Mouse (Mus musculus) embryonic facial prominence, embryonic 14.5 days (tissue): ENCODE data around the gene Fgf8. TPM values are rescaled to one million over a fixed set of nuclear protein-coding genes. Genes with fewer than 3 reads are reported as not detected.

Experiments used
- ATAC-seq: fragments of 200-750 bp; cut with Nextera tagmentation; 2 replicates; pipeline ENCODE4 v1.8.0; 2017; ENCODE audit warnings: low read depth, moderate number of reproducible peaks, moderate TSS enrichment
- DNase-seq: peaks from one replicate; pipeline ENCODE4 v3.0.0-alpha.2; 2015; ENCODE audit warnings: low spot score
- H3K27ac ChIP-seq: fragments of 300-500 bp; sonication (generic); replicated peaks from 2 replicates; pipeline ENCODE4 v1.5.1; 2014; ENCODE audit warnings: low read depth, mild to moderate bottlenecking, low read length, moderate library complexity
- H3K27me3 ChIP-seq: fragments of 300-500 bp; sonication (generic); replicated peaks from 2 replicates; pipeline ENCODE4 v1.6.1; 2014; ENCODE audit warnings: low read length; ENCODE audit not compliant: control insufficient read depth, insufficient read depth
- H3K36me3 ChIP-seq: fragments of 300-500 bp; sonication (generic); 2 replicates; pipeline ENCODE4 v1.6.1; 2014; ENCODE audit warnings: low read length, mixed read lengths; ENCODE audit not compliant: control insufficient read depth, insufficient read depth
- H3K4me1 ChIP-seq: fragments of 300-500 bp; sonication (generic); 2 replicates; pipeline ENCODE4 v1.6.1; 2014; ENCODE audit warnings: antibody characterized with exemption, low read length; ENCODE audit not compliant: control insufficient read depth, insufficient read depth
- H3K4me2 ChIP-seq: fragments of 300-500 bp; sonication (generic); 2 replicates; pipeline ENCODE4 v1.6.1; 2014; ENCODE audit warnings: low read depth, mild to moderate bottlenecking, low read length, moderate library complexity, mixed read lengths
- H3K4me3 ChIP-seq: fragments of 300-500 bp; sonication (generic); 2 replicates; pipeline ENCODE4 v1.5.1; 2014; ENCODE audit warnings: low read depth, mild to moderate bottlenecking, low read length
- H3K9ac ChIP-seq: fragments of 300-500 bp; sonication (generic); 2 replicates; pipeline ENCODE4 v1.6.1; 2014; ENCODE audit warnings: low read depth, mild to moderate bottlenecking, low read length, moderate library complexity, mixed read lengths
- H3K9me3 ChIP-seq: fragments of 300-500 bp; sonication (generic); 2 replicates; pipeline ENCODE4 v1.6.1; 2016; ENCODE audit warnings: low read length; ENCODE audit not compliant: control insufficient read depth
- WGBS: fragments of 180-500 bp; shearing (Covaris S2); extraction: QIAGEN DNeasy Blood & Tissue Kit; methylation state at CpG from one replicate; pipeline ENCODE4 v1.1.7; 2014; 5-methylcytosine and 5-hydroxymethylcytosine counted together
- polyA plus RNA-seq: library from polyadenylated mRNA; unstranded; fragments of >200 nt; fragmentation: Nextera tagmentation; extraction: Ambion mirVana; gene quantifications from 2 replicates; pipeline ENCODE4 v1.2.1, GENCODE M21; 2014

Fgf8 gene
- polyA plus RNA-seq, 1 experiment from 2014 or later: not detected

- no peak overlapping the region for H3K4me2 ChIP-seq
- WGBS: 84% methylated on average over 3 of the region's 3 CpGs
- H3K4me1 ChIP-seq: no peaks in the 10 kb centered on the region; the same call in 1 of the 2 replicates
- peaks cover 79% of the 10 kb centered on the region for H3K36me3 ChIP-seq
- DNase-seq: no peak
- H3K4me3 ChIP-seq: no peak overlapping the region
- no peak overlapping the region for H3K9ac ChIP-seq
- no peak overlapping the region for H3K27ac ChIP-seq
- ATAC-seq: no peak
- no peaks in the 10 kb centered on the region for H3K27me3 ChIP-seq
- no peaks in the 10 kb centered on the region for H3K9me3 ChIP-seq
Measured at GRCm38 (mm10) chr19:45753551-45753950, 10.8 kb upstream of the Fgf8 start.

- Histone ChIP-seq H3K27ac (no peak overlapping the region), H3K4me2 (no peak overlapping the region), H3K36me3 (peaks cover 62% of the 10 kb centered on the region), H3K9ac (no peak overlapping the region), H3K4me1 (no peaks in the 10 kb centered on the region; the same call in 1 of the 2 replicates), H3K27me3 (no peaks in the 10 kb centered on the region), H3K4me3 (no peak overlapping the region), H3K9me3 (no peaks in the 10 kb centered on the region)
- 92% methylated on average over 7 of the region's 7 CpGs for WGBS
- DNase-seq (no peak), ATAC-seq (no peak)
Measured at GRCm38 (mm10) chr19:45751881-45752280, 9.2 kb upstream of the Fgf8 start.

DNA sequence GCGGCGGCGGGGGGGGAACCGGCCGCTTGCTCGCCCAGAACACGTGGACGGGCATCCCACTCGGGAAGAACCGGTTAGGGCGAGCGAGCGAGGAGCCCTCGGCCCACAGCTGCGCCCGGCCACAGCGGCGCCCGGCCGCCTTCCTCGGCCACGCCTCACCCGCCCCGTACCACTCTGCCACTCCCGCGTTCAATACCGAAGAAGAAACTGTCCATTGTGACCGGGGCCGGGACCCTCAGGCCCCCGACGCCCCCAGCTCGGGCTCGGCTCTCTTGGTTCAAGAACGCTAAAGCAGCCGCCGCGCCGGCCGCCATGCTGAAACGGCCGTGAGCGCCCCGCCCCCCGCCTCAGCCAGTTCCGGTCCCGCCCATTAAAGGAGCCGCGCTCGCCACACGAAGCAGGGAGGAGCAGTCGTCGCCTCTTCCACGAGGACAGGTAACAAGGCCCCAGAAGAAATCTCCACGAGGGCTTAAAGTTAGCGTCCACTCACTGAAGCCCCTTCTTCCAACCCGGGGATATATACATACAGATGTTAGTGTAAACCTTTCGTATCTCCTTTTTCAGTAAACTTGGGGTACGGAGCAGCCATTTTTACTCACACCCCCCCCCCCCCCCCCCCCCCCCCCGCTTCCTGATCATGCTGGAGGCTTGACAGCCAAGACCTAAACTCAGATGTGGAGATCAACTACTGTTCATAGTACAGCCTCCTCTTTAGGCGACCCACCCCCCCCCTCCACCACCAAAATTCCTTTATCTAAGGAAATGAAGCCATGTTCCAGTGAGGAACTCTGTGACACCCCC, 6.7 kb upstream of the Fgf8 start, which contains the start of gene Npm3:
TSS of gene Npm3 (minus strand) at position 349 of the 801 bp plus-strand sequence.
- Histone ChIP-seq H3K27me3 (peaks cover 21% of the 10 kb centered on the region), H3K9me3 (no peaks in the 10 kb centered on the region), H3K9ac (peak within 1 kb of the TSS; percentile 84), H3K4me3 (peak within 1 kb of the TSS; percentile 82), H3K36me3 (peaks cover 39% of the 10 kb centered on the region), H3K27ac (no peak within 1 kb of the TSS), H3K4me2 (peak within 1 kb of the TSS; percentile 90), H3K4me1 (peaks cover 3% of the 10 kb centered on the region)
- DNase-seq: peak; percentile 92
- peak; percentile 85 for ATAC-seq
- WGBS: under 1% methylated on average over 34 of the region's 60 CpGs

DNA sequence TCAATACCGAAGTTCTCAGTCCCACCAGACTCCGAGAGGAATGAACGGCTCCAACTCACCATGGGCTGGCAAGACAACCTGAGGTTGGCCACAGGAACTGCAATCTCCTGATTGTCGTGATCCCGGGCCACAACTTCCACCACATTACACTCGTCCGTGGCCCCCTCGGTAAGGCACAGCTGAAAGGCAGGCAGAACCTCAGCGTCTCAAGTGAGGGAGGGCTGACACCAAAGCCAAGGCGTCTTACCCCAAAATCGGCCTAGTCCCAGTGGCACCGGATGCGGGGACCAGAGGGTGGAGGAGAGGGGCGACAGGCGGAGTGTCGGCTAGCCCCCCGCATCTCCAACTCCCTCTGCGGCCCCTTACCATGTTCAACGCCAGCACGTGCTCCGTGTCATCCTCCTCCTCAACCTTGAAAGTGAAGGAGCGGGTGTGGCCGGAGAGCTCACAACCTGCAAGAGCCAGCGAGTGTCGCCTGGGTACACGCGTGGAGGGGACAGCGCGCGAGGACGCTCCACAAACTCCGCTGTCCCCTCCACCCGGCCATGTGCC, 6.1 kb upstream of the Fgf8 start:
- peak overlapping the region; percentile 84 for H3K9ac ChIP-seq
- peak overlapping the region; percentile 82 for H3K4me3 ChIP-seq
- peak overlapping the region; percentile 90 for H3K4me2 ChIP-seq
- WGBS: 2% methylated on average over 30 of the region's 33 CpGs
- H3K27me3 ChIP-seq: peaks cover 27% of the 10 kb centered on the region
- DNase-seq (no peak), ATAC-seq (peak; percentile 4; the same call in 1 of the 2 replicates)
- H3K27ac ChIP-seq: no peak overlapping the region
- H3K4me1 ChIP-seq: peaks cover 3% of the 10 kb centered on the region
- H3K36me3 ChIP-seq: peaks cover 32% of the 10 kb centered on the region
- H3K9me3 ChIP-seq: no peaks in the 10 kb centered on the region

DNA sequence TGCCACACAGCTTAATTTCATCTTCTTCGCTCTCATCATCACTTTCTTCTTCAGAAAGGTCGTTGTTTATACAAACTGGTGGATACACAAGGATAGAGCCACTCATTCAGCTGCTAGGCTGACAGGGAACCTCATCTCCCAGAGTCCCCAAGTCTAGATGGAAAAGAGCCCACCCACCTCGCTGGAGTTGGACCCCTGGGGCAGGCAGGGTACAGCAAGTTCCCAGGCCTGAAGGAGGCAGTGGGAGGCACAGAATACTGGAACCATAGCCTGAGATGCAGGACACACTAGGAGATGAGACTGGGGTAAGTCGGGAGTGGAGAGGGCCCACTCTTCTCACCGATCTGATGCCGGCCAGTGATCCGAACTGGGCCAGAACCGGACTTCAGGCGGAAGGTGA, 5.5 kb upstream of the Fgf8 start:
- peak overlapping the region; percentile 90 for H3K4me2 ChIP-seq
- H3K27ac ChIP-seq: no peak overlapping the region
- peaks cover 4% of the 10 kb centered on the region for H3K4me1 ChIP-seq
- H3K9ac ChIP-seq: 0 out of 2 replicates have a peak overlapping the region, but pooled peaks have one; percentile 84
- no peaks in the 10 kb centered on the region for H3K9me3 ChIP-seq
- H3K4me3 ChIP-seq: peak overlapping the region; percentile 82
- 48% methylated on average over 9 of the region's 9 CpGs for WGBS
- no peak for DNase-seq
- peaks cover 33% of the 10 kb centered on the region for H3K27me3 ChIP-seq
- H3K36me3 ChIP-seq: peaks cover 27% of the 10 kb centered on the region
- ATAC-seq: no peak

DNA sequence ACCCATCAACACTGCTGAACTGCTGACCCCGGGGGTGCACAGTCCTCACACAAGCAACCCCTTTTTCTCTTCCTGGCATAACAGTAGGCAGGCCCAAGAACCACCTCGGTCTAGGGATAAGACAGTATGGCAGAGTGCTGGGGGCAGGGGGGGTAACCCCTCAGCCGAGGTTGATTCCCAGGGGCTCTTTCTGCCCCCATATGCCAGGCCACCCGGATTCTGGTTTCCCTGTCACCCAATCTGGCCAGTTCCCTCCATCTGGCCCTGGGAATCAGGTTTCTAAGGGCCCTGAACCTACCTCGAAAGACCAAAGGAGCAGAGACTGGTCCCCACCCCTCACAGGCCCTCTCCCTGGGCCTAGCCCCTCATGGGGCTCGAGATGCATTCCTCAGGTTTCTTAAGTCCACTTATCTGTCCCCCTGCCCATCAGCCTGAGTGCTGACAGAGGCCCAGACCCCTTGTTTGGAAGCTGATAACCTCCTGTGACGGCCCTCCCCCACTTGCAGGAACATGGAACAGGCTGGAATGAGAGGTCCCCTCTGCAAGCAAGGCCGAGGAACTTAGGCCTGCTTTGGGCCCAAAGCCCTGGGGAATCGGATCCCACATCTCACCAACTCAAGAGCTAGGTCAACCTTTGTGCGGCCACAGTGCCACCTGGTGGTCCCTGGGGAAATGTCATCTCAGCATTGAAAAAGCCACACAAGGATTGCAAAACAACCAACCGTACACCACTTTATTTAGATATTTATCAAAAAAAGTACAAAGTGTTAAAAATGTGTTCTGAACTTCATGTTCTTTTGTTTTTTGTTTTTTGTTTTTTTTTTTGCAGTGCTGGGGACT, 4.5 kb upstream of the Fgf8 start:
- Histone ChIP-seq H3K9ac (no peak overlapping the region), H3K27ac (no peak overlapping the region), H3K9me3 (no peaks in the 10 kb centered on the region), H3K27me3 (peaks cover 40% of the 10 kb centered on the region), H3K4me1 (peaks cover 11% of the 10 kb centered on the region), H3K36me3 (peaks cover 17% of the 10 kb centered on the region), H3K4me2 (no peak overlapping the region), H3K4me3 (no peak overlapping the region)
- peak; percentile 89 for DNase-seq
- ATAC-seq: no peak; the same call in 1 of the 2 replicates
- WGBS: 22% methylated on average over 11 of the region's 11 CpGs

DNA sequence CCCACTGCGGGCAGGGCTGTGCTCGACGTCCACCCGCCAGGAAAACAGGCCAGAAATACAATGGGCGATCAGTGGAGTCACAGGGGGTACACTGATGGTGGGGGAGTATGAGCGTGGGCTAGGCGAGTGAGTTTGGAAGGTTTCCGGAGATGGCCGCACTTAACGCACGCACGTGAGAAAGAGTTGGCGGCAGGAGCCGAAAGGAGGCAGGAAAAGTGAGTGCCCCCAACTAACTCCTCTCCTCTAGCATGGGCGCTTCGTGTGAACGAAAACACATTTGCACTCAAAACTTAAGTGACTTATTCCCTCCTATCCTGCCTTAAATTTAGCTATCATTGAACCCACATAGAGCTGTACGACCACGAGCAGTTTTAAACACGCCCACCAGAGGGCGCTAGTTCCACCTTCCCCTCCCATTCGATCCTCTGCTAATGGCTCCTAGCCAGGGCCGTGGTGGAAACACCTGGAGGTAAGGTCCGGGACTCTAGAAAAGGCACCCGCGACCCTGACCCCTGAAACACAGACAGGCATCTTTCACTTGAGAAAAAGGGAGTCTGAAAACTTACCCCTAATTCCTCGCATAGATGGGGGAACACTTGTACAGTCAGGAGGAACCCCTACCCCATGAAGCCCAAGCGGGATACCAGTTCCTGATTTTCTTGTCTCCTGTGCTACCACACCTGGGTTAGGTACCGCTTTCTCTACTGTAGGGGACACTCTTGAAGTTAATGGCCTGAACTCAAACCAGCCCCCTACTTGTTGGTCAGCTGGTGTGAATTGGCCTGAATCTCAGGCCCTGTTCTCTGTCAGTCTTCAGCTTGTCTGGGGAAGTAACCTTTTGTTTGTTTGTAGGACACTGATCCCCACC, 3.7 kb upstream of the Fgf8 start:
- peak; percentile 63 for DNase-seq
- Histone ChIP-seq H3K27me3 (peaks cover 49% of the 10 kb centered on the region), H3K4me2 (peak overlapping the region; percentile 15; the same call in 1 of the 2 replicates), H3K9me3 (no peaks in the 10 kb centered on the region), H3K9ac (no peak overlapping the region), H3K36me3 (peaks cover 8% of the 10 kb centered on the region), H3K4me1 (peaks cover 18% of the 10 kb centered on the region), H3K27ac (no peak overlapping the region), H3K4me3 (no peak overlapping the region)
- 8% methylated on average over 29 of the region's 29 CpGs for WGBS
- no peak for ATAC-seq
